Mouse (Mus musculus) cerebellum, adult 8-10 months (tissue): ENCODE data around the gene Camta1.
A peak's percentile ranks its signal among the peaks of the same experiment; 100 is the strongest.

ENCODE experiments used
- DNase-seq: peaks from one replicate; pipeline ENCODE4 v3.0.0; 2022

The Camta1 gene

DNA sequence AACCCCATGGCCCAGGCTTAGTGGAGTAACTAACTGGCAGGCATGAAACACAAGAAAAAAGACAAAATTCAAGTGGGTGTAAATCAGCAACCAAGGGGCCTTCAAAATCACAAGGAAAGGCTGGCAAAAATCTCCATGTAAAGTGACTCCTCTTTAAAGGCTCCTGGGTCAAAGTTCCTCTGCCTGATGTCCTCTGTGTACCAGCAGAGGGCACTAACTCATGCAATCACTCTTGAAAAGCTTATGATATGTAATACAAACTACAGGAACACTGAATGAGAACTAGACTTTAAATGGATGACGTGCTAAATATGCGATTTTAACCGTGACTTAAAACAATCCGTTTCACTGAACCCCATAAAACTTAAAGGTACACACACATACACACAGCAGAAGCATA lies 83.2 kb downstream of the Camta1 start:
- DNase-seq: no peak

DNA sequence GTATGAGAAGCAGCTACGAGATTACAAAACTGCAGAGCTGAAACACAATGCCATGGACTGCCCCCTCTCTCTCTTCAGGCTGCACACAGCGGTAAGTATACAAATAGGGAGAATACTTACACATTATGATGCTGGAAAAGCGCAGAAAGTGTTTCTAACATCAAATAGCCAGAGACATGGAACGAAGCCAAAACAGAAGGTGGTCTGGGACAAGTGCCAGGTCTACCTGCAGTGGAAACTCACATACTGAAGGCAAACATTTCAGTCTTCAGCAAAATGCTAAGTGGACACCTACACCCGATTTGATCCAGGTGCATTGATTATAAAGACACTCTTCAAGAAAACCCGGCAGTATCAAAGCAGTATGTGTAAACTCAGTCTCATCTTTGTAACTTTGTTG lies 84.2 kb downstream of the Camta1 start:
- peak; percentile 44 for DNase-seq

DNA sequence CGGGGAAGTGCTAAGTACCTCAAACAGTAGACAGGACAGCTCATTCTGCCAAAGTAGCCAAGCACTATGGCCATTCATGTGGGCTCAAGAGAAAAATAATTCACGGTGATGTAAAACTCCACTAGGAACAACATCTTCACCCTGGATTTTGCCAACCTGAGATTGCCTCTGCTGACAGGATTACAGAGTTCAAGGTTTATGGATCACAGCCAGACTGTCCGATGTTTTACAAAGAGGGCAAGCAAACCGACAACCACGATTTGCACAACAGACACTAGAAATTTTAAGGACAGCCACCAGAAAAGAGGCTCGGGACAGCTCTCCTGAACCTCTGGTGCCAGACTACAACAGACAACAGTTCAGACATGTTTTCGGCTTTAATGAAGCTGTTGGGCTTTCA lies 86.2 kb downstream of the Camta1 start:
- DNase-seq: no peak

DNA sequence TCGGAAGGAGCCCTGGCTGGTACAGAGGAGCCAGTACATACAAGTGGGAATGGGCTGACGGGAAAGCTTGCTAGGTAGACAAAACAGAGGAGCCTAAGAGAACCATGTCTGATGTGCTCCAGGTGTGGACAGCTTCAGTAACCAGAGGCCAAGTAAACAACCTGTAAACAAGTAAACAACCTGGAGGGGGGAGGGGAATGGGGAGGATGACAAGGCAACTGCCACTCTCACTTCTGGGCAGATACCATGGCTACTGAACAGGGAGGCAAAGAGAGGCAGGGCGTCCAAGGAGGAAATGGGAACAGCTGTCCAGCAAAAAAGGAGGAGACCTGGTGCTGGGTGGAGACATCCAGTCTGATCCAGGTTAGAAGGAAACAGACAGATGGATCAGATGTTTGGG lies 88.0 kb downstream of the Camta1 start:
- no peak for DNase-seq

DNA sequence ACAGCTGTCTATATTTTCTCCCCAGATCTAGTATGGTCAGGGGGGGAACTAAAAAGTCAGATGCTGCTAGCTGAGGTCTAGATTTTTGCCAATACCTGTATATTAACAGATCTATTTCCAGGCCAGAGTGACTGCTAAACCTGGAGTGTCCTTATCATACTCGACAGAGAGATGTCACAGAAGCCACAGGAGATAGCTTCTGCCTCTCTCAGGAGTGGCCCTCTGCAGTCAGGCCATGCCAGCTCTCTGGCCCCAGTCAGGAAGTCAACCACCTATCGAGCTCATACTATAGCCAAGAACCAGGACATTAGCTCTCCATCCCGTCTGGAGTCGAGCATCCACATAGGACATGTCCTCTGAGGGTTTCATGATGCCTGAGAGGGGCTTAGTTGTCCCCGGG lies 88.7 kb downstream of the Camta1 start:
- no peak for DNase-seq

DNA sequence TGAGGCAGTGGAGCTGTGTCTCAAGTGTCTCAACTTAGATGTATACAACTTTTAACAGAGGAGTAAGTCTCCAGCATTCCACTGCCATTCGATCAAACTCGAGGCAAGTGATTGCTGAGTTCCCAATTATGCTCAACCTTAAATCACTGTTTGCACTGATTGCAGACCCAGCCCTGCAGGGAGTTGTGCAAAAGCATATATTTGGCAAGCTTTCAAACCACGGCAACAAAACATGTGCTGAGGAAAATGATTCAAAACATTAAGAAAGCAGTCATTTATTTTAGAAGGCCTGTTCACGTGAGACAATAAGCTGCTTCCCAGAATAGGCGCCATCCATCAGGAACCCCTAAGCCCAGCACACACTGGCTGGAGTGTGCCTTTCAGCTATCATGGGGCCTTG lies 91.0 kb downstream of the Camta1 start:
- no peak for DNase-seq

DNA sequence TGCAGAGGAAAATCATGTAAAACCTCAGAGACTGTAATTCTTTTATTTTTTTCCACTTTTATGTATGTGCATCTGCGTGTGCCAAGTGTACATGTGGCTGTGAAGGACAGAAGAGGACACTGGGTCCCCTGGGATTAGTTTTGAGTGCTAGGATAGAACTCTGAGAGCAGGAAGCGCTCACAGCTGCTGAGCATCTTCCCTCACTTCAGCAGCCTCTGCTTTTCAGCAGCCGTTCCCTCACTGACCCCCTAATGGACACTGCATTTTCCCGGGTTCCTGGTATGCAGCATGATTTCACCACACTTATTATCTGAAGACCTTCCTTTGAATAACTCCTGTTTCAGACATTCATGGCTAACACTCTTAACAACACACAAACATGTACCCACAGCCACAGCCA lies 93.9 kb downstream of the Camta1 start:
- no peak for DNase-seq

DNA sequence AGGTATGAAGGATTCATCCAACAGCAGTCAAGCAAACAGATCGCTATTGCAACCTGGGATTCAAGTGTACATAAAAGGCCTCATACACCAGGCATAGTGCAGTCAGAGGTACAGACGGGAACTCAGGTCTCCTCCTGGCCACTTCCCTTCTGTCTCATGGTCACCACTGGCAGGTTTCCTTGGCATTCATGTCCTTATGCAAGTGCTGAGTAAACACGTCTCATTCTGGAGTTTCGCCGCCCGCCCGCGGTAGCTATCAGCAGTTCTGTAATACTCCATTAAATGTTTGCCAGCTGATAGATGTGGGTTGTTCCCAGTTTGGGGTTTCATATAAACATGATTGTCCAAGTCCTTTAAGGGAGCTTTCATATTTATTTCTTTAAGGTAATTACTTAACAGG lies 94.3 kb downstream of the Camta1 start:
- DNase-seq: no peak

DNA sequence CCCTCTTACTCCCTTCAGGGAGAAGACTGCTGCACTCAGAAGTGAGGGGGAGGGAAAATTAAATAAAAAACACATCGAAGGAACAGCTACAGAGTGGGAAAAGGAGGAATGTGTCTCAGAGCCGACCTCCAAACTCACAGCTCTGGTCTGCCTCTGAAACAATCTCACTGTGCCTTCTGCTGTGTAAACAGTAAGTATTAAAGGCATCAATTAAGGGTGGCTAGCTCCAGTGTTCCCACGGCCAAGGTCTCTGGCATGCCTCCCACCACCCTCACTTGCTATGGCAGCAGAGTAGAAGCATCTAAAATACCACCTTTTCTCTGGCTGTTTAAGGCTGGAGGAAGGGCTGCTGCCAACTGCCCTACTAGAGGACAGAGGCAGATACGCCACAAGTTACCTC lies 96.3 kb downstream of the Camta1 start:
- no peak for DNase-seq

DNA sequence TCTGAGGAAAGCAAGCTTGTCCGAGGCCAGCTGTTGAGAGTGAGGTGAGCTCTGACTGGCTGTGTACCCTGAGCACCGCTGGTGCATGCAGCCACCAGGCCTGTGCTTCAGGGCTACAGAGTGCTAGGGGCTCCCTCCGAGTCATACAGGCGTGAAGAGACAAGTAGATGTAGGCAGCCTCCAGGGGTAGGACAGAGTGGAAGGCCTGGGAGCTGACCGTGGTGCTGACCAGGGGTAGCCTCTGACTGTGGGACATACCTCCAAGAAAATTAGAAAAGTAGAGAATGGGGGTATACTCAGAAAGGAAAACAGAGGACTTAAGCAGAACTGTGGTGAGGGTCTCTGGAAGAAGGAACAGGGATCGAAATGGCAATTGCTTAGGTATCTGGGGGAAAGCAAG lies 97.7 kb downstream of the Camta1 start:
- no peak for DNase-seq

DNA sequence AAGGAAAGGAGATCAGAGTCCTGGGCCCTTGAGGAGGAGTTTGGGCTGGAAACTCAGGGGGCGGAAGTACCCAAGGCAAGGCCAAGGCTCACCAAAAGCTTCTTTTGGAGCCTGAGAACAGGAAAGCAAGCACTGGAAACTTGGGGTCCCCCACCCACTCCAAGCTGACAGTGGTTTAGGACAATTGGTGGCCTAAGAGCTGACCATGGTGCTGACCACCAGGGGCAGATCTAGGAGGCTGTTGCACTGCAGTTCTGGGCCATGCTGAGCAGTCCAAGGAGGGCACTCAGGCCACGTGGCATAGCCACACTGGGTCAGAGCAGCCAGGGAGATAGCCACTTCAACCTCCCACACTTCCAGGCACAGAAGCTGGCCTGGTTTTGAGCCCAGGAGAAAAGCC lies 102.6 kb downstream of the Camta1 start:
- DNase-seq: no peak

DNA sequence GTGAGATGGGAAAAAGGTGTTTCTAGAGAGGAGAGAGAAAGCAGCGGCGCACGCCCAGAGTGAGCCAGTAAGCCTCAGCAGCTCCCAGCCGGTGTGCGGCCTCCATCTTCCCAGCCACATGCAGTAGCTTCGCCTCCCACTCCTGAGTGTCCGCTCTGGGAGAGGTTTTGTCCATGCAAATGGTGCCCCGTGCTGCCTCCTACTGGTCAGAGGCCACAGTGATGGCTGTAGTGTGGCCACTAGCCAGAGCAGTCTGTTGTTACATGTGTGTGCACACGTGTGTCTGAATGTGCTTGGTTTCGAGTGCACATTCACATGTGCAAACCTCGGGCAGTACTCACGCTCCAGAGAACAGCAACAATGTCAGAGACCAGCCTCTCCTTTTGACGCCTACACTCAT lies 103.3 kb downstream of the Camta1 start:
- no peak for DNase-seq

DNA sequence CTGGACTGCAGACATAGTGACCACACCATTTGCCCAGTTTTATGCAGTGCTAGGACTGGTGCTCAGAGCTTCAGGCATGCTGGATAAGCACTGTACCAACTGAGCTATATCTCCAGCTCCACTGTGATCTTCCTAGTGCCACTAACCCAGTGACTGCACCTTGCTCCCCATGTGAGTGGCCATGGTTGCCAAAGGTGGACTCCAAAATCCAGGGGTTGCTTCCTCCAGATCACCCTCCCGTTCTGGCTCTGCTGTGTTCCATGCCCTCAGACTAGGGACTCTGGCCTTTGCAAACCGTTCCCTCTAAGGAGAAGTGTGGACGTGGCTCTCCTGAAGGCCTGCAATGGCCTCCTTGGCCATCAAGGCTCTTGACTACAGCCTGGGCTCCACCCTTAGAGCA lies 104.4 kb downstream of the Camta1 start:
- no peak for DNase-seq

DNA sequence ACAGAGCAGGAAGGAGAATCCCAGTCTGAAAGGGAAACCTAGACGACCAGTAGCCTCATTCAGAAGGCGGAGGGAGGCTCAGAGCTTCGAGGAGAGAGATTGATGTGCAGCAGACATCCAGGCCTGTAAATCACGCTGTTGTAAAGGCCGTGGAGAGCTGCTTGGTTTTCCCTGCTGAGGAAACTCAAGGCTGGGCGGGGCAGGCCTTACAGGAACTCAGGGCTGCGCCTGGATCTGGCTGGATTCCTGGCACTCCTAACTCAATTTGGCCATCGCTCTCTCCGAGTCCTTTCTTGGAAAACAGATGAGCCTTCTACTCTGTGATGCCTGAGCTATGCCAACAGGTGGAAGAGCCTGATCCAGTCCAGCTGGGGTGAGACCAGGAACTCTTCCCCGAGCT lies 105.3 kb downstream of the Camta1 start:
- DNase-seq: no peak

DNA sequence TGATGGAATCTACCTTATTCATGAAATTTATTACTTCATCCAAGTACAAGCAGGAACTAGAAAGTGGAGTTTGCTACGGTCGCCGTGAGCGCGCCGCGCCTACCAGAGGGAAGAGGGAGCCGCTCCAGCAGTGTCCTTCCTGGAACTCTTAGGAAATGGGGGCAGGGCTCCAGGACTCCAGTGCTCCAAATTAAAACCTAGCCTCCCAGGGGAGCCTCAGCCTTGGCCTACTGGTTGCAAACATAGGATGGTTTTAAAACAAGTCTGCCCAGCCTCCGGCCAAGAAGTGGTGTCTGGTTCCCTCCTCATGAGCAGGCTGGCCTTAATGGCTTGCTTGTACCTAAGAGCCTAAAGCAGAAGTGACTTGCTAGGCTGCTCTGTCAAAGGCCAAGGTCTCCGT lies 108.4 kb downstream of the Camta1 start:
- no peak for DNase-seq

DNA sequence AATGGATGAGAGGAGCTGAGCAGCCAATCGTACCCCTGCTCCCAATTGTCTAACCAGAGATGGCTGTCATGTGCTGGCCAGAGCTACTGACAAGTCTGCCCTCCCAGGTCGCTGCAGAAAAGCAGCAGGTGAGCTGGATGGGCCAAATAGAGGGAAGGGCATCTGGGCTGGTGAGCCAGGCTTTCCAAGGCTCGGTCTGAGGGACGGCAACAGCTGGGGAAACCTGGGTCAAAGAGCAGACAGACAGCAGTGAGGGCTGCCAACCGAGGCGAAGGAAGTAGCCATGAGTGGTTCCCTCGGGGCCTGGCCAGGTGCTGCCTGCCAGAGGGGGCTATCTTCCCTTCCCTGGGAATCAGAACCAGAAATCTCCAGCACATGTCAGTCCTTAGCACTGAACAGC lies 109.1 kb downstream of the Camta1 start:
- DNase-seq: no peak

DNA sequence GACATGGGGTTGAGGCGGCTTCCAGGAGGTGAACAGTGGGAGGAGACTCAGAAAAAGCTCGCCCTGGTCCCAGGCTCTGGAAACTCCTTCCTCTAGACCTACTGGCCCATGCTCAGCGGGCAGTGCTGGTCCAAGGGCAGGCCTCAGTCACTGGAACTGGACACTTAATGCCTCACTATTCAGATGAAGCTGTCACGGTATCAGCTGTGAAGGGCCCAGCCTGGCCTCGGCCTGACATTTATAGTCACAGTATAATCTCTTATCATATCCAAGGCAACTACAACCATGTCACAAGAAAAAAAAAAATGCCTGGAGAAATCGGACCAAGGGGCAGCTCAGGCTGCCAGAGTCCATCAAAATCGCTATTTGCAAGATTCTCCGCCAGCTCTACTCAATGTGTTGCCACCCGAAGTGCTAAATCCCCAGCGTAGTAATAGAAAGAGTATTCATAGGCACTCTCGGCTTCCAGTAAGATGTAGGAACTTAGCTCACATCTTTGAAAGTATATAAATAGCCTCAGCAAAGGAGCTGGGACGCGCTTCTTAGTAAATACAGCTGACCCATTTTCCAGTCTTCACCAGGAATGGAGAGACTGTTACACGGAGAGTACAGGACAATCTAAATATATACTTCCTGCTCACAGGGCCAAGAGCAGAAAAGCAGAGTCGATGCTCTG lies 110.3 kb downstream of the Camta1 start:
- no peak for DNase-seq

DNA sequence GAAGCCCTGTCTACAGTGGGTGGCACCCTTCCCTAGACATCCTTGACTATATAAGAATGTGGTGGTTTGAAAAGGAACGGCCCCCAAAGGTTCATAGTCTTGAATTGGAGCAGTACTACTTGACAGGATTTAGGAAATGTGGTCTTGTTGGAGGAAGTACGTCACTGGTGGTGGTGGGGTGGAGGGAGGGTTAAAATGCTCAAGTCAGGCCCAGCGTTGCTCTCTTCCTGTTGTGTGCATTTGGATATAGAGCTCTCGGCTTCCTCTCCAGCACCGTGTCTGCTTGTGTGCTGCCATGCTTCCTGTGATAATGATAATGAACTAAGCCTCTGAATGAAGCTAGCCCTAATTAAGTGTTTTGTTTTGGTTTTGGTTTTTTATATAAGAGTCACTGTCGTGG lies 114.0 kb downstream of the Camta1 start:
- no peak for DNase-seq

DNA sequence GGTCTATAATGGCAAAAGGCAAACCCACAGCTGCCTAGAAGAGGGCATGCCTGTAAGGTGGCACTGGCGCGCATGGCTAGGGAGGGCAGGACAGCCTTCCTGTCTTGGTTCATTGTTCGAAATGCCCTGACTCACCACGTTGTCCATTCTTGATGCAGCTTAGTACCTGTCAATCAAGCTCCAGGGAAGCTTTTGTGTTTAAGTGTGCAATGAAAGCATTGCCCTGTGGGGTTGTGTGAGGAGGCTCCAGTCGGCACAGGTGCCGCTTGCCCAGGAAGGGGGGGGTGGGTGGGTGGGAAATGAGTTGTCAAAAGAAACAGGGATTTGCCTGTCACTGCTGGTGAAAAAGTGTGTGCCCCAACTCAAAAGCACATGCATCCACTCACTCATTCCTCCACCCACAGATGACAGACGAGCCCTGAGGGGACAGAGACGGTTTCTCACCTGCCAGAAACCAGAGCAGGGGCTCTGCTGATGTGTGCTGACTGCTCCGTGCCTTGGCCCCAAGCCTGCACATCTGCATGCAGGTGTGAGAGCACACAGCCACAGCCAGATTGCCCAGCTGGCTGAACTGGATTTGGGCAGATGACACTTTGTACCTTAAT lies 115.6 kb downstream of the Camta1 start:
- DNase-seq: no peak

DNA sequence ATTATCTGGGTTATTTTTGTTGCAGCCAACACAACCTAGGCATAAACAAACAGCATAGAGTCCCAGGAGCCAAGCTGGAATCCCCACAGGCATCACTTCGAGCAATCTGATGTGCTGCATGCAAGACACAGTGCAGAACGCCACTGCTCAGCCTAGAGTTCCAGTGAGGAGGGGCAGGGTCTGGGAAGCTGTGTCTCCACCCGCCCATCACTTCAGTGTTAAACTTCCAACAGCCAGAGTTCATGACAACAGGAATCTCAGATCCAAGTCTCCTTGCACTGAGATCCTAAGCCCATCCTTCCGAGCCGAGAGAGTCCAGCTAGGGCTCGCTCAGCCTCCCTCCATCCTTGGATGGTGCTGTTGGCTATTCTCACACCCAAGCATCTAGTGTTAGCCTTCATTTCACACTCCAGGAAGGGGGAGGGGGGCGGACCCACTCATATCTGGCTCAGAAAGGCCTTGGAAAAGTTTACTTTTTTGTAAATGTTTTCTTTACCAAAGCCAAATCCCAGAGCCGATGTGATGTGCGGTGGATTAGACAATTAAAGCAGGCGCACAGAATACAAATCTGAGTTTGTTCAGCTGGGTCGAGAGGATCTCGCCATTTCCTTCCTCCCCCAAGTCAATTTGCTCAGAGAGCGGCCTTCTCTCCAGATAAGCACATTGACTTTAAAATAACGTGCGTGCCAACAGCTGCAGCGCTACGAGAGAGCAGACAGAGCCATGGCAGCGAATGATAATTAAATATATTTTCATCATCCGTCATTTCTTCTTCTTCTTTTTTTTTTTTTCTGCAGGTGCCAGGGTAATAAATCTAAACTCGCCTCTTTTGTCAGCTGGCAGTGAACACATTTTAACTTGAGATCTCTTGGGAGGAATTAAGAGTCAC lies 120.2 kb downstream of the Camta1 start:
- no peak for DNase-seq

DNA sequence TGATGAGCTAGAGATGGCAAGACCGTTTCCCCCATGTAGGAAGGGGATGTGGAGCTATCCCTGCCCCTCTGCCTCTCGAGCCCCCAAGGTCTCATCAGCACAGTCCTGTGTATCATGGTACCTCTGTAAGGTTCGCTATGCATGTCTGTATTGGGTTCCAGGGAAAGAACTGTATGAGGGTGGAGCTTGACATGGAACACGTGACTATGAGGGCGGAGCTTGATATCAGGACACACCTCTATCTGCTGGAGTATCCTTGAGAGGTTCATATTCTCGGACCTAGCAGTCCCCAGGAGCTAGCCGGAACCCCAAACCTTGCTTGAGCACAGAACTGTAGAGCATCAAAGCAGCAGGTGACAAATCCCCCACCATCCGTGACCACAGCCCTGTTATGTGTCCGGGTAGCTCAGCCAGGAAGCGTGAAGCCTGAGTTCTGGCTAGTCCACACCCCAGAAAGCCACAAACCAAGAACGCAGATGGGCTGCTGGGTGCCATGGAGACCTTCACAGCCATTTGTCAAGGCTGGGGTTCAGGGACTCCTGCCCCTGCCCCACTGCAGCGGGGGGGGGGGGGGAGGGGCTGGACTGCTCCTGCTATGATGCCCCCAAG lies 122.2 kb downstream of the Camta1 start:
- no peak for DNase-seq

DNA sequence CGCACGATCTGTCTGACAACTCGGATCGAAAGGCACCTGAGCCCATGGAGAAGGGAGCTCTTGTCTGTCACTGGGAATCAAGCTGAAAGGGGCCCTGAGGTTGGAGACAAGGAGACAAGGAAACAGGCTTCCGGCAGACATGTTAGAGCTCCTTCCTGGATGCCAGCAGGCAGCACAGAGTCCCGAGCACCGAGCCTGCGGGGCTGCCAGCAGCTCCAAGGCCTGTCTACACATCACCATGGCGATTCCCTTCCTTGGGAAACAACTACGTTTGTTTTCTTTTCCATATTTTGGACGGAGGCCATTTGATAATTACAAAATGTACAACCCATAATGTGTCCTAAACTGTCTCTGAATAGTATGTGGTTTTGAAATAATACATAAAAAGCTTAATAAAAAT lies 122.8 kb downstream of the Camta1 start:
- no peak for DNase-seq

DNA sequence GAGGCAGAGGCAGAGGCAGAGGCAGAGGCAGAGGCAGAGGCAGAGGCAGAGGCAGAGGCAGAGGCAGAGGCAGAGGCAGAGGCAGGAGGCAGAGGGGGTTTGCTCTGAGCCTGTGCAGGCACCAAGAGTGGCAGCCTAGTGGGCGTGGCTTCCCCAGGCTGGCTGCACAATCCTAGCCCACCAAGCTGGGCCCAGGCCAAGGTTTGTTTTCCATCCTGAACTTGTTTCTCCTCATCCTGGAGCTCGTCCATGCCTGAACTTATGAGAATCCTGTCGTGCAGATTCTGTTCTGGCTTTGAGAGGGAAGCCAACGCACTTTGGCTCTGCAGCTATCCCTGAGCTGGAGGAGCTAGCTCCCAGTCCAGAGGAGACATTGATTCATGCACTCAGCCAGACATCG lies 123.4 kb downstream of the Camta1 start:
- no peak for DNase-seq

DNA sequence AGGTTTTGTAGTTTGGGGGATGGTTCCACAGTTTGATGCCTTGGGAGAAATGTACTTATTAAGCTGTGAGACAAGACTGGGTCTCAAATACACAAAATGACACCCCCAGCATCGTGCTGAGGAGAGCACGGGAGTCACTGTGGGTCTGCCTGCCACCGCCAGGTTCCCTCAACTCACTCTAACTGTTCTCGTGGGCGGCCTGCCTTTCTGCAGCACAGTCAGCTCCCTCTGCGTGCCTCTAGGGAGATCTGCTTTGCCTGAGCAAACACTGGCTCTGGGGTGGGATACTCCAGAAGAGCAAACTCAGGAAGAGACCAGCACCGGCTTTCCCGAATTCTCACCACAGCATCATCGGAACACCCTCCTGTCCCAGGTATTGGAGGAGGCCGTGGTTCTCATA lies 129.0 kb downstream of the Camta1 start:
- no peak for DNase-seq
